Mouse (Mus musculus) embryo, embryonic 10.5 days (tissue): ENCODE measurements around the gene Gm28635.

Experiments
- DNase-seq: peaks from one replicate; pipeline ENCODE4 v3.0.0-alpha.2; 2015; ENCODE audit warnings: low spot score

Gene Gm28635

GRCm38 (mm10) chr2:84585700-84586099 is 92.1 kb downstream of the Gm28635 start:
- no peak for DNase-seq

GRCm38 (mm10) chr2:84582286-84582685 is 95.6 kb downstream of the Gm28635 start:
- no peak for DNase-seq

GRCm38 (mm10) chr2:84581208-84581607 is 96.6 kb downstream of the Gm28635 start:
- DNase-seq: peak; percentile 19

GRCm38 (mm10) chr2:84579311-84579710 is 98.5 kb downstream of the Gm28635 start:
- no peak for DNase-seq

- no peak for DNase-seq
Measured at GRCm38 (mm10) chr2:84574130-84574529, 103.7 kb downstream of the Gm28635 start.

- peak; percentile 9 for DNase-seq
Measured at GRCm38 (mm10) chr2:84556888-84557514, 120.8 kb downstream of the Gm28635 start.
